Mouse (Mus musculus) erythroblast, embryonic 14.5 days (primary cell): Measurements from ENCODE around the gene Arl6.

Experiments used
- GATA1 ChIP-seq: IDR thresholded peaks from 2 replicates; pipeline ENCODE4 v1.6.1; 2012; ENCODE audit warnings: low read length, inconsistent platforms, mixed read lengths
- TAL1 ChIP-seq: IDR thresholded peaks from 3 replicates; pipeline ENCODE4 v1.6.1; 2012; ENCODE audit warnings: low read length, inconsistent platforms, mixed read lengths

- TF ChIP-seq GATA1 (no peak), TAL1 (no peak)
These were observed 44.2 kb upstream of the Arl6 start for GRCm38 (mm10) chr16:59683434-59683833.
